Mouse (Mus musculus): Measurements from ENCODE around the gene Nrip3. TPM values are rescaled to one million over a fixed set of nuclear protein-coding genes. Genes with fewer than 3 reads are reported as not detected.

The Nrip3 gene
- polyA plus RNA-seq (2015; fragmentation: Nextera tagmentation; extraction: Ambion mirVana) = 1.6 and 2.6 TPM in 2 replicates

DNA sequence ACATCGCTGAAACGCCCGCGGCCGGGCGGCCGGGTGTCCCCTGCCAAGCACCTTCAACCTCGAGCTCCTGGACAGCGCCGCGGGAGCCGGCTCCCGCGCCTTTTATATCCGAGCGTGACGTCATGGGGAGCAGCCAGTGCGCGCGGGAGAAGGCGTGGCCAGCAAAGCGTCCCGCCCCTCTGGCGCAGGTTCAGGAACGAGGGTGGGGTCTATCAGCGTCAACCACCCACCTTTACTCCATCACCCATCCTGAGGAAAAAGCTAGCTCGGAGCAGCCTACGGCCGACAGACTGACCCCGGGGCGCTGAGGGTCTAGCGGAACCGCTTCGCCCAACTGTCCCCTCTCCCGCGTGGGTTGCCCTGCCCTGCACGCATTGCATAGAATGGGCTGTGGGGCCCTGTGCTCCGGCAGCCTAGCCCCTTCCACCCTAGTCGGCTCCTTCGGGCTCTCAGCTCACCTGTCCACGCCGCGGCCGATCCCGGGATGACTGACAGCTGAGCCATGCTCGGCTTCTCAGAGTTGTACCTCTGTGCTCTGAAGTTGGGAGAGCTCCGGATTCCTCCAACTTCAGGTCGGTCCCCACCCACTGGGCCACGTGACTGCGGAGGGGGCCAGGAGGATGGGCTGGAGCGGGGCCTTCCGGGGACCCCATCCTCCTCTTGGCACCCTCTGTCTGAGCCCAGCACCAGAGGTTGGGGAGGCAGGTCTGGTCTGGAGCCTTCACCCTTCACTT lies at the start of gene Nrip3:
Gene Nrip3, minus strand, starts transcription at position 556 of the 734 bp plus-strand sequence.
- peak; percentile 78 for ATAC-seq (ENCODE audit: insufficient number of reproducible peaks, low FRiP score, low TSS enrichment, low read depth)
- Histone ChIP-seq H3K4me1 (peaks cover 19% of the 10 kb centered on the region), H3K4me3 (replicated peaks) (peak within 1 kb of the TSS; percentile 49), H3K4me2 (replicated peaks) (peak within 1 kb of the TSS; percentile 99), H3K9me3 (replicated peaks) (no peaks in the 10 kb centered on the region), H3K9ac (no peak within 1 kb of the TSS), H3K36me3 (no peaks in the 10 kb centered on the region), H3K27me3 (peaks cover 53% of the 10 kb centered on the region), H3K27ac (replicated peaks) (no peak within 1 kb of the TSS)
- 2% methylated on average over 52 of the region's 52 CpGs for WGBS

DNA sequence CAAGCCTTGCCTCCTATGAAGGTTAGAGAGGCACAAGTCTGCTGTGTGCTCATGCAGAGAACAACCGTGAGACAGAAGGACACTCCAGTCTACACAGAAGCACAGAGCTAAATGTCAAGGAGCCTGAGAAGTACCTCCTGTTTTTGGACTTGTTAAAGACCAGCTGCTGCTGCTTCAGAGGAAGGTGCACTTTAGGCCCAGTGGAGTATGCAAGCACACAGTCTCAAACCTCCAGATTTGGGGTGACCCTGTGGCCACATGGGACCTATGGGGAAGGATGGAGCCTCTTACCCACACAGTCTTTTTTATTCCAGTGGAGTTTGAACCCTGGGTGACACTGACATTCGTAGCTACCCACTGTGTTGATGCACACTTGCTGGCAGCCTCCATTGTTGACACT lies 49.6 kb upstream of the Nrip3 start:
- no peak for ATAC-seq (ENCODE audit: insufficient number of reproducible peaks, low FRiP score, low TSS enrichment, low read depth)
- Histone ChIP-seq H3K9ac (no peak overlapping the region), H3K4me3 (replicated peaks) (no peak overlapping the region), H3K36me3 (no peaks in the 10 kb centered on the region), H3K9me3 (replicated peaks) (no peaks in the 10 kb centered on the region), H3K4me2 (replicated peaks) (no peak overlapping the region), H3K27me3 (0 out of 2 replicates have a peak, but pooled peaks cover 6% of the 10 kb centered on the region), H3K27ac (replicated peaks) (no peak overlapping the region), H3K4me1 (peaks cover 15% of the 10 kb centered on the region)
- 79% methylated on average over 2 of the region's 2 CpGs for WGBS

- H3K4me3 ChIP-seq (replicated peaks) = no peak overlapping the region
- no peak overlapping the region for H3K27ac ChIP-seq (replicated peaks)
- no peaks in the 10 kb centered on the region for H3K36me3 ChIP-seq
- 70% methylated on average over 8 of the region's 8 CpGs for WGBS
- H3K27me3 ChIP-seq = 0 out of 2 replicates have a peak, but pooled peaks cover 6% of the 10 kb centered on the region
- no peaks in the 10 kb centered on the region for H3K9me3 ChIP-seq (replicated peaks)
- H3K4me2 ChIP-seq (replicated peaks) = no peak overlapping the region
- no peak overlapping the region for H3K9ac ChIP-seq
- peaks cover 14% of the 10 kb centered on the region; the same call in 1 of the 2 replicates for H3K4me1 ChIP-seq
- ATAC-seq (ENCODE audit: insufficient number of reproducible peaks, low FRiP score, low TSS enrichment, low read depth) = no peak
Measured at GRCm38 (mm10) chr7:109826911-109827310, 45.1 kb upstream of the Nrip3 start.

DNA sequence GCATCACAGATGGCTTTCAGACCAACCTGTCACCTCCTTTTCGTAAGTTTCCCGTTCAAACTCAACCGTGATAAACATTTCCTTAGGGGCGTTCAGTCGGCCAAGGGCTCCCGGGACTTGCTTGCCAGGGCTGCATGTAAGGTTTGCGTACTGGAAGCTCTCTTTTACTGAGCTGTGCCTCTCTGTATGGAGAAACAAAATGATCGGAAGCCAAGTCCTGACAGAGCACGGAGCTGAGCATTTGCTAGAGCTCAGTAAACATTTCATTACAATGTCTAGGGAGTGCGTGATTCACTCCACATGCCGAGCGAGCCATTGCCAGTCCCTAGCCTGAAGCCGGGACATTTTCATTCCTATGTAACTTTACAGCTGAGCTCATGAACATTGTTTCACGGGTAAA lies 43.5 kb upstream of the Nrip3 start:
- Histone ChIP-seq H3K9ac (no peak overlapping the region), H3K9me3 (replicated peaks) (no peaks in the 10 kb centered on the region), H3K4me3 (replicated peaks) (no peak overlapping the region), H3K27ac (replicated peaks) (no peak overlapping the region; the same call in 1 of the 2 replicates), H3K4me2 (replicated peaks) (no peak overlapping the region; the same call in 1 of the 2 replicates), H3K36me3 (no peaks in the 10 kb centered on the region), H3K4me1 (peaks cover 14% of the 10 kb centered on the region; the same call in 1 of the 2 replicates), H3K27me3 (no peaks in the 10 kb centered on the region)
- no peak for ATAC-seq (ENCODE audit: insufficient number of reproducible peaks, low FRiP score, low TSS enrichment, low read depth)
- 34% methylated on average over 14 of the region's 14 CpGs for WGBS

DNA sequence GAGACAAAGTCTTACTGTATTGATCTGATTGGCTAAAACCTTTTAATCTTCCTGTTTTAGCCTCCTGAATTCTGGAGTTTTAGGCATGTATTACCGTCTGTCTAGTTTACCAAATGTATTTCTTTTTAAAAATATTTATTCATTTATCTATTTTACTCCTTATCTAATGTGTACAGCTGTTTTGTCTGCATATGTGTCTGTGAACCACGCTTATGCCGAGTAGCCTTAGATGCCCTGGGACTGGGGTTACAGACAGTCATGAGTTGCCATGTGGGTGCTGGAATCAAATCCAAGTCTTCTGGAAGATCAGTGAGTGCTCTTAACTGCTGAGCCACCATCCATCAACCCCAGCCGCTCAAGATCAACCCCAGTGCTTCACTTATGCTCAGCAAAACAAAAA lies 36.8 kb upstream of the Nrip3 start:
- no peaks in the 10 kb centered on the region for H3K27me3 ChIP-seq
- no peaks in the 10 kb centered on the region for H3K9me3 ChIP-seq (replicated peaks)
- 84% methylated on average over 4 of the region's 4 CpGs for WGBS
- no peak for ATAC-seq (ENCODE audit: insufficient number of reproducible peaks, low FRiP score, low TSS enrichment, low read depth)
- no peak overlapping the region for H3K4me2 ChIP-seq (replicated peaks)
- H3K4me1 ChIP-seq = no peaks in the 10 kb centered on the region
- no peaks in the 10 kb centered on the region for H3K36me3 ChIP-seq
- no peak overlapping the region for H3K9ac ChIP-seq
- H3K27ac ChIP-seq (replicated peaks) = no peak overlapping the region
- H3K4me3 ChIP-seq (replicated peaks) = no peak overlapping the region

- Histone ChIP-seq H3K27ac (replicated peaks) (no peak overlapping the region), H3K4me2 (replicated peaks) (no peak overlapping the region), H3K9me3 (replicated peaks) (no peaks in the 10 kb centered on the region), H3K4me3 (replicated peaks) (no peak overlapping the region), H3K9ac (no peak overlapping the region), H3K4me1 (no peaks in the 10 kb centered on the region), H3K27me3 (no peaks in the 10 kb centered on the region), H3K36me3 (no peaks in the 10 kb centered on the region)
- no peak for ATAC-seq (ENCODE audit: insufficient number of reproducible peaks, low FRiP score, low TSS enrichment, low read depth)
Measured at GRCm38 (mm10) chr7:109817954-109818353, 36.1 kb upstream of the Nrip3 start.

DNA sequence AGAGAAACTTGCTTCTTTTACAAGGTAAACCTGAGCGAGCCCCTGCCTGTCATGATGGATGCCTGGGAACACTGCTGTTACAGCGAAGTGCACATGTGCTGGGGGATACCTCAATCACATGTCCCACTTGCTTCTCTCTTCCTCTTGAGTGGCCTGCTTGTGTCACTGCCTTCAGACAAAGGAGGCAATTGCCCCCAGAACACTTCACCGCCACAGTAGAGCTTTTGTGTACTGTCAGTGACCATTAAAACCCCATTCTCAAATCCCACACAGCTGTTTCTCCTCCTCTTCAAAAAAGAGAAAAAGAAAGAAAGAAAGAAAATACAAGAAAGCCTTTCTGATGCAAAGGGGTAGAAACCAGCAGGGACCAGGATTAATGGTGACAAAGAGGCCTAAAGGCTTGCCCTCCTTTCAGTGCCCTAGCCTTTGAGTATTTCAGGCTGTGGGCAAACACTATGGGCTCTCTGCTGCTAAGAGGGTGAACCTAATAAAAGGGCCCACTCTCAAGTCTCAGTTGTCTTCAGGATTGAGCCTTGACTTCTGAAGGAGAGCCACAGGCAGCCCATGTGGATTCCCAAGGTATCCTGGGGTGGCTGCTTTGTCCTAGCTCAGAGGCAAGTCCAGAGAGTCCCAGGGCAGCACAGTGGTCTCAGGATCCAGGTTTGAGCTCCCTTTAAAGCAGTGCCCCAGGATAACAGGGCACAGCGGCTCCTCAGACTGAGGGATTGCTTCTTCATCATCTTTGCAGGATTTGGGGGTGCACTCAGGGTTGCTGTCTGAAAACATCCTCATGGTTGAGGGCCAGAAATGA lies 31.7 kb upstream of the Nrip3 start:
- ATAC-seq (ENCODE audit: insufficient number of reproducible peaks, low FRiP score, low TSS enrichment, low read depth) = no peak
- no peak overlapping the region for H3K9ac ChIP-seq
- H3K27me3 ChIP-seq = no peaks in the 10 kb centered on the region
- H3K9me3 ChIP-seq (replicated peaks) = no peaks in the 10 kb centered on the region
- no peak overlapping the region for H3K27ac ChIP-seq (replicated peaks)
- H3K4me3 ChIP-seq (replicated peaks) = no peak overlapping the region
- no peak overlapping the region for H3K4me2 ChIP-seq (replicated peaks)
- H3K4me1 ChIP-seq = no peaks in the 10 kb centered on the region
- H3K36me3 ChIP-seq = no peaks in the 10 kb centered on the region
- 44% methylated on average over 4 of the region's 4 CpGs for WGBS

GRCm38 (mm10) chr7:109807616-109808485 lies 26.0 kb upstream of the Nrip3 start:
- Histone ChIP-seq H3K27ac (replicated peaks) (no peak overlapping the region), H3K27me3 (no peaks in the 10 kb centered on the region), H3K9ac (no peak overlapping the region), H3K9me3 (replicated peaks) (no peaks in the 10 kb centered on the region), H3K4me2 (replicated peaks) (no peak overlapping the region), H3K4me1 (no peaks in the 10 kb centered on the region), H3K36me3 (no peaks in the 10 kb centered on the region), H3K4me3 (replicated peaks) (no peak overlapping the region)
- WGBS = 79% methylated on average over 8 of the region's 8 CpGs
- no peak for ATAC-seq (ENCODE audit: insufficient number of reproducible peaks, low FRiP score, low TSS enrichment, low read depth)

GRCm38 (mm10) chr7:109804843-109805242 lies 23.0 kb upstream of the Nrip3 start:
- no peak for ATAC-seq (ENCODE audit: insufficient number of reproducible peaks, low FRiP score, low TSS enrichment, low read depth)
- Histone ChIP-seq H3K4me1 (no peaks in the 10 kb centered on the region), H3K9me3 (replicated peaks) (no peaks in the 10 kb centered on the region), H3K36me3 (no peaks in the 10 kb centered on the region), H3K27ac (replicated peaks) (no peak overlapping the region), H3K9ac (no peak overlapping the region), H3K4me3 (replicated peaks) (no peak overlapping the region), H3K27me3 (no peaks in the 10 kb centered on the region), H3K4me2 (replicated peaks) (no peak overlapping the region)
- WGBS = 64% methylated on average over 6 of the region's 6 CpGs

- H3K9me3 ChIP-seq (replicated peaks) = no peaks in the 10 kb centered on the region
- no peak overlapping the region for H3K27ac ChIP-seq (replicated peaks)
- H3K4me2 ChIP-seq (replicated peaks) = no peak overlapping the region
- H3K36me3 ChIP-seq = no peaks in the 10 kb centered on the region
- no peaks in the 10 kb centered on the region for H3K27me3 ChIP-seq
- no peak overlapping the region for H3K4me3 ChIP-seq (replicated peaks)
- ATAC-seq (ENCODE audit: insufficient number of reproducible peaks, low FRiP score, low TSS enrichment, low read depth) = no peak
- H3K9ac ChIP-seq = no peak overlapping the region
- WGBS = 88% methylated on average over 6 of the region's 6 CpGs
- H3K4me1 ChIP-seq = no peaks in the 10 kb centered on the region
Measured at GRCm38 (mm10) chr7:109804355-109804754, 22.5 kb upstream of the Nrip3 start.

GRCm38 (mm10) chr7:109803516-109803915 lies 21.7 kb upstream of the Nrip3 start:
- no peaks in the 10 kb centered on the region for H3K9me3 ChIP-seq (replicated peaks)
- no peak overlapping the region for H3K4me2 ChIP-seq (replicated peaks)
- H3K36me3 ChIP-seq = no peaks in the 10 kb centered on the region
- H3K4me3 ChIP-seq (replicated peaks) = no peak overlapping the region
- ATAC-seq (ENCODE audit: insufficient number of reproducible peaks, low FRiP score, low TSS enrichment, low read depth) = no peak
- no peaks in the 10 kb centered on the region for H3K4me1 ChIP-seq
- H3K27ac ChIP-seq (replicated peaks) = no peak overlapping the region
- no peak overlapping the region for H3K9ac ChIP-seq
- no peaks in the 10 kb centered on the region for H3K27me3 ChIP-seq
- 63% methylated on average over 1 of the region's 1 CpGs for WGBS

All from embryonic facial prominence, embryonic 15.5 days (tissue).